Mouse (Mus musculus) left cerebral cortex, adult 9 months (tissue): ENCODE measurements around the gene Asprv1.

Experiments used
- DNase-seq, 2 experiments: peaks; one replicate each; pipeline ENCODE4 v3.0.0; 2022; ENCODE audit warnings: low spot score in 2 of 2

Gene Asprv1

DNA sequence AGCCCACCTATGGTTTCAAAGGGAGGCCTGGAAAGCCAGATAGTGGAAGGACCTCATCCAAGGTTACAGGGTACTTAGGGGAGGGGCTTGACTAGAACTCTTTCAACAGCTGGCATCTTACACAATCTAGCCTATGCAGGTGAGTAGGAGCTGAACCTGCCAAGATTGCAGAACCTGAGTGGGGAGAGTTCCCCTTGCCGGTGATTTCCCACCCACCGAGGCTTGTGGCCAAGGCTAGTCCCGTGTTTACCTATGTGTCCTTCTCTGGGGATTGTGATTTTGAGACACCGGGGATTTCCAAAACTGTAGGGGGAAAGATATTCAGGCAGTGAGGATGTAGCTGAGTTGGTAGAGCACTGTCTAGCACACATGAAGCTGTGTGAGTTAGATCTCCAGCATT lies 12.7 kb upstream of the Asprv1 start:
- no peak for DNase-seq

GRCm38 (mm10) chr6:86623201-86623600 lies 4.8 kb upstream of the Asprv1 start:
- no peak for DNase-seq

- peak; percentile 27 to 65 for DNase-seq
Observed at GRCm38 (mm10) chr6:86624074-86625030, 3.6 kb upstream of the Asprv1 start.

DNA sequence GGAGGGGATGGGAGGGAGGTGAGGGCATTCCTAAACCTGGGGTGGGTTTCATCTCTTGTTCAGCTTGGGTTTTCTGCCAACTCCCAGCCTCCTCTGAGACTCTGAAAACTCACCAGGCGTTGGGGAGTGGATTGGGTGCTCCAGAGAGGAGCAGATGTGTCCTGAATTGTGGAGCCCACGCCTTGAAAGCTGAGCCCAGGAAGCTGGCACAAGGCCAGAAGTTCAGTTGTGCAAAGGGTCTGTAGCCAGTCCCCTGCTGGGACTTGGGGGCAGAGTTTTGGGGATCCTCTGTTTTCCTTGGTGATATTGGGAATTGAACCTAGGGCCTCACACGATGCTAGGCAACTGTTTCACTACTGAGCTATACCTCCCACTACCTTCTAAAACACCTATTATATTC lies 2.2 kb downstream of the Asprv1 start:
- no peak for DNase-seq

DNA sequence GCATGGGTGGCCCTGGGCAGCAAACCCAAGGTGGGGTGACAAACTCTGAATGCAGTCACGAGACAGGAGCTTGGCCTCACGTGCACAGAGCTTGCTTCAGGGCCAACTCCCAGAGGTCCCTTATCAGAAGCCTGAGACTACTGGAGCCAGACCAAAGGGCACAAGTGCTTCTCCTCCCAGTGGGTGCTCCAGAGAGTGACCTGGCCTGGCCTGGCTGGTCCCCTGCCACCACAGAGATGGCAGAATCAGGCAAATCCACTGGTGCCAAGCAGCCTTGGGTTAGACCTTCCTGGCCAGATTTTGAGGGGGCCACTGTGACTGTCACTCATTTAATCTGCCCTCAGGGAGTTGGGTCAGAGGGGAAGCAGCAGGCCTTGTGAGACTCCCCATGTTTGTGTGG lies 8.5 kb downstream of the Asprv1 start:
- DNase-seq: no peak

GRCm38 (mm10) chr6:86637171-86637835 lies 9.3 kb downstream of the Asprv1 start:
- DNase-seq: no peak

- no peak for DNase-seq
Observed at GRCm38 (mm10) chr6:86637860-86638259, 9.9 kb downstream of the Asprv1 start.

GRCm38 (mm10) chr6:86638434-86638833 lies 10.5 kb downstream of the Asprv1 start:
- no peak for DNase-seq

GRCm38 (mm10) chr6:86639180-86640160 lies 11.5 kb downstream of the Asprv1 start:
- no peak for DNase-seq

- no peak for DNase-seq
Observed at GRCm38 (mm10) chr6:86640161-86640560, 12.2 kb downstream of the Asprv1 start.

DNA sequence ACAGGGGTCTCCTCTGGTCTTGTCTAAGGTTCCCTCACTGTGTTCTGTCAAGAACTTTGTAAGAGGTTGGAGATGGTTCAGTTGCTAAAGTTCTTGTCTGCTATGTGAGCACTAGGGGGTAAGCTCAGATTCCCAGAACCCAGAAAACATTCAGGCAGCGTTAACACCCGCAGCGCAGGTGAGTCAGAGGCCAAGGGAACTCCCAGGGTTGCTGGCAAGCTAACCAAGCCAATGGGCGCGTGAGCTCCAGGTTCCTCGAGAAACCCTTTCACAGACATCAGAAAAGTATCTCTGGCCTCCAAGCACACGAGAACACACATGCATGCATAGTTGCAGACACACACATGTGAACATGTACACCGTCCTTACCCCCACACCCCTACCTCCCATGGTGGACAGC lies 12.8 kb downstream of the Asprv1 start:
- DNase-seq: no peak

GRCm38 (mm10) chr6:86641716-86642115 lies 13.8 kb downstream of the Asprv1 start:
- DNase-seq: no peak

GRCm38 (mm10) chr6:86644775-86645400 lies 16.9 kb downstream of the Asprv1 start:
- no peak for DNase-seq

DNA sequence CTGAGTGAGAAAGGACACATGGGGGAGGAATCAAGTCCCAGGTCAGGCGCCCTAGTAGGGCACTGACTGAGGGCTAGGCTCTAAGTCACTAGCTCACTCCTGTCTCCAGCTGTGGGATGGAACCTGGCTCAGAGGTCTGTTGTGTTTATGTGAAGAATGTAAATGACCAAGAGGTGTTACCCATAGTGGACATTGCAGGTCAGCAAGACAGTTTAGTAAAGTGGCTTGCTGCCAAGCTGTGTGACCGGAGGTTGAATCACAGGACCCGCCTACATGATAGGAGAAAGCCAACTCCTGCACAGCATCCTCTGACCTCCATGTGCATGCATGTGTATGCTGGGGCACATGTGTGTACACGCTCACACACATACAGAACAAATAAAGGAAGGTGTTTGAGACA lies 17.6 kb downstream of the Asprv1 start:
- no peak for DNase-seq

- DNase-seq: no peak
Observed at GRCm38 (mm10) chr6:86646143-86646542, 18.2 kb downstream of the Asprv1 start.

DNA sequence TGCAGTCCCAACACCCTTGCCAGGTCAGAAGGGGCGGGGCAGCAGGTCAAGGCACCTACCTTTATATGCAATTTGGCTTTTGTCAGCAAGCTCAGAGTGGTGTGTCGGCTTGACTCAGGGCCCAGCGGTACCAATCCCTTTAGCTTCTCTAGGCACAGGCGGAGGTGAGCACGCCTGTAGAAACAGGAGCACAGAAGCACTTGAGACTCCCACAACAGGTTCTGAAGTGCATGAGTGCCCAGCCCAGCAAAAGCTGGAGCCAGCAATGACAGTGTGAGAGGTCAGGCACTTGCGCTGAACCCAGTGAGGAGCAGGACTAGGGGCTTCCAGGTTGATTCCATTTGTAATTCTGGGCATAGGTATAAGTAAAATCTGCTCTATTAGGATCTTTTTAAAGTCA lies 25.1 kb downstream of the Asprv1 start:
- DNase-seq: no peak

- DNase-seq: no peak
Observed at GRCm38 (mm10) chr6:86654270-86654916, 26.4 kb downstream of the Asprv1 start.

GRCm38 (mm10) chr6:86658501-86658900 lies 30.5 kb downstream of the Asprv1 start:
- no peak for DNase-seq

DNA sequence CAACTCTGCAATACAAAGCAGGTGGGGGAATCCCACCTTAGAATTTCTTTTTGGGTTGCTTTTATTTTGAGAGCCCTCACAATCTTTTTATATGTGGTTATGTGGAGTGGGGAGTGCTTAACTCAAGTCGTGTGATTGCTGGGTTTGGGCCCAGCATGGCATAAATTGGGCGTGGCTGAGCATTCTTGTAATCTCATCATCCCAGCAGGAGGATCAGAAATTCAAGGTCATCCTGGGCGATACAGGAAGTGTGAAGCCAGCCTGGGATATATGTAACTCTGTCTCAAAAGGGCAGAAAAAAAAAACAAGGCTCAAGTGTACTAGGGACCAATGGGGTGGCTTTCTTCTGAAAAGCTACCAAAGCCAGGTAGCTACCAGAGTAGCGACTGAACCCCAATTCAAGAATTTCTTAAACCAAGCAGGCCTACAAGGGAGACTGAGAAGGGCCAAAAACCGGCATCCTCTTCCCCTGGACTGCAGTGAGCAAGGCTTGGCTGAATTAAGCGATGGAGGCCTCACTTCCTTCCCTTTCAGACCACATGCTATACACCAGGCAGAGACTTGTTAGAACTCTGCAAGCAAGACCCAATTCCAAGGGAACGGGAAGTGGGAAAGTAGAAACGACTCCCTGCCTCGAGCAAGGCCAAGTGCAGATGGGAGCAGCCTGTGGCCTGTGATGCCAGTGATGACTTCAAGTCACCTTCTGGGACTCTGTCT lies 32.4 kb downstream of the Asprv1 start:
- DNase-seq: no peak

- no peak for DNase-seq
Observed at GRCm38 (mm10) chr6:86665076-86665475, 37.1 kb downstream of the Asprv1 start.
